In genomic region chr10:71361836-71362562, GRCm38 (mm10) we compare ENCODE assay signal across 9 mouse cellular contexts. TPM values are rescaled to one million over a fixed set of nuclear protein-coding genes. Genes with fewer than 3 reads are reported as not detected.
DNase-seq lines count a peak whose midpoint lies in the region; ATAC-seq lines count a peak whose summit lies in the region.
"Had no signal": no experiment of that assay in that cellular context is flagged by ENCODE, and none has a peak within 500 bp of the region (broad histone marks: within the 10 kb centered on the region; RNA-seq: fewer than 3 reads in every experiment).

No protein-coding gene starts in this region.

- peak overlapping the region; percentile 31 for H3K4me2 ChIP-seq in embryonic facial prominence, embryonic 13.5 days
- H3K4me2 ChIP-seq in hindbrain, embryonic 12.5 days (replicated peaks) = peak overlapping the region; percentile 34
- H3K4me2 ChIP-seq: limb, embryonic 12.5 days had no signal

- DNase-seq in kidney, adult 9 months = peak; percentile 53
- no peak for DNase-seq in kidney, adult 8-10 months
- DNase-seq in lung, postnatal 25 days (ENCODE audit: low spot score) = peak; percentile 72
- DNase-seq in right cerebral cortex, adult 18-20 months = no peak
- no peak for DNase-seq in right cerebral cortex, postnatal 14 days
- DNase-seq in adrenal gland, adult 18-20 months (ENCODE audit: low spot score in 2 of 2) = no peak

- H3K36me3 ChIP-seq in embryonic facial prominence, embryonic 13.5 days = peaks cover 6% of the 10 kb centered on the region; the same call in 1 of the 2 replicates
- peaks cover 11% of the 10 kb centered on the region for H3K36me3 ChIP-seq in hindbrain, embryonic 12.5 days

- no peaks in the 10 kb centered on the region for H3K9me3 ChIP-seq in embryonic facial prominence, embryonic 13.5 days
- H3K9me3 ChIP-seq in hindbrain, embryonic 12.5 days (replicated peaks) = no peaks in the 10 kb centered on the region
- H3K9me3 ChIP-seq: limb, embryonic 12.5 days had no signal

- H3K27me3 ChIP-seq in embryonic facial prominence, embryonic 13.5 days = no peaks in the 10 kb centered on the region
- H3K27me3 ChIP-seq in hindbrain, embryonic 12.5 days = no peaks in the 10 kb centered on the region
- H3K27me3 ChIP-seq: limb, embryonic 12.5 days had no signal

- H3K4me3 ChIP-seq in embryonic facial prominence, embryonic 13.5 days = no peak overlapping the region
- no peak overlapping the region for H3K4me3 ChIP-seq in hindbrain, embryonic 12.5 days
- H3K4me3 ChIP-seq: limb, embryonic 12.5 days had no signal

- ATAC-seq in embryonic facial prominence, embryonic 13.5 days (ENCODE audit: insufficient number of reproducible peaks, insufficient read depth, low FRiP score, low TSS enrichment, low read depth) = no peak
- ATAC-seq in hindbrain, embryonic 12.5 days (ENCODE audit: low FRiP score) = no peak

- WGBS in embryonic facial prominence, embryonic 13.5 days = 19% methylated on average over 18 of the region's 18 CpGs
- 18% methylated on average over 18 of the region's 18 CpGs for WGBS in hindbrain, embryonic 12.5 days

- H3K27ac ChIP-seq in embryonic facial prominence, embryonic 13.5 days = no peak overlapping the region
- H3K27ac ChIP-seq in hindbrain, embryonic 12.5 days = no peak overlapping the region
- H3K27ac ChIP-seq: limb, embryonic 12.5 days had no signal

- H3K4me1 ChIP-seq in embryonic facial prominence, embryonic 13.5 days = peaks cover 14% of the 10 kb centered on the region
- peaks cover 8% of the 10 kb centered on the region for H3K4me1 ChIP-seq in hindbrain, embryonic 12.5 days

- peak overlapping the region; percentile 16; the same call in 1 of the 2 replicates for H3K9ac ChIP-seq in embryonic facial prominence, embryonic 13.5 days
- H3K9ac ChIP-seq in hindbrain, embryonic 12.5 days = no peak overlapping the region
- H3K9ac ChIP-seq: limb, embryonic 12.5 days had no signal

RNA-seq across cellular contexts. Expression of gene Ipmk, which starts 14.4 kb away (rescaled TPM):
- polyA plus RNA-seq in embryonic facial prominence, embryonic 13.5 days (2015; fragmentation: Nextera tagmentation; extraction: Ambion mirVana) = 10.3 and 10.9 TPM in 2 replicates
- 23.4 and 24.8 TPM in 2 replicates for polyA plus RNA-seq in hindbrain, embryonic 12.5 days (2016; fragmentation: Nextera tagmentation; extraction: Ambion mirVana)
- 10 to 100 TPM; 12.9 to 14.4 TPM for total RNA-seq in adrenal gland, adult 18-20 months (2021)

RNA-seq across cellular contexts. Expression of gene Cisd1, which starts 17.2 kb away (rescaled TPM):
- 99.6 and 104 TPM in 2 replicates for polyA plus RNA-seq in embryonic facial prominence, embryonic 13.5 days (2015; fragmentation: Nextera tagmentation; extraction: Ambion mirVana)
- polyA plus RNA-seq in hindbrain, embryonic 12.5 days (2016; fragmentation: Nextera tagmentation; extraction: Ambion mirVana) = 137 and 154 TPM in 2 replicates
- total RNA-seq in adrenal gland, adult 18-20 months (2021) = 100 to 1,000 TPM; 112 to 135 TPM

Comparison
In these comparisons a context has a peak if more than half of its experiments do, and no peak if none do; other contexts are left out.
1. DNase-seq: peak in kidney, adult 9 months (single experiment) and lung, postnatal 25 days (single experiment); none in kidney, adult 8-10 months (0 of 2), right cerebral cortex, adult 18-20 months (single experiment), right cerebral cortex, postnatal 14 days (single experiment) and adrenal gland, adult 18-20 months (0 of 2).